Mouse (Mus musculus): ENCODE results near the gene Atp10a.

DNA sequence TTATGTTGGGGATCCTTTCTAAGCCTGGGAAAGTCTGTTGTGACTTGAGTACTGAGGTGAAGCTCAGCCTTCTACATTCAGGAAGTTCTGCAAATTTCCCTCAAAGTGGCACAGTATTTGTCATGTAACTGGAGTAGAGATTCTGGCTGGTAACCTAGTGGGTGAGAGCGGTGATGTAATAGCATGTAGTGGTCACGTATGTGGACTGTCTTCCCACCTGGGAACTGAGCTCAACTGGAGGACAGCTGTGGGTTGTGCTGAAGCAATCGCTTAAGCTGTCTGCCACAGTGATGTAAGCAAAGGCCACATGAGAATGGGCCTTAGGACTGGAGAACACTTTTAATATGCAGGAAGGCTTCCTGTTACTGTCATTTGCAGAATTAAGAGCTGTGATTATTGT, 60.7 kb downstream of the Atp10a start:
- TF ChIP-seq HCFC1 (IDR thresholded peaks at IDR 0.05; ENCODE audit: borderline replicate concordance, insufficient read depth, low read length) (no peak), MAFK (IDR thresholded peaks at IDR 0.05; ENCODE audit: insufficient read depth, low read depth, low read length) (no peak), ZC3H11A (IDR thresholded peaks at IDR 0.05; ENCODE audit: borderline replicate concordance, low read depth, low read length) (no peak), CHD2 (IDR thresholded peaks at IDR 0.05; ENCODE audit: low read depth, low read length) (no peak)

All from ES-E14 (cell line).